Mouse (Mus musculus) liver, adult 2 months (tissue): Measurements from ENCODE around the gene Usp53.

ENCODE experiments used
- CTCF ChIP-seq: fragments of 200-500 bp; IDR thresholded peaks from 2 replicates; pipeline ENCODE4 v1.5.1; 2011; ENCODE audit warnings: low read depth, low read length, control low read depth
- POLR2A ChIP-seq: fragments of 200-500 bp; IDR thresholded peaks from 2 replicates; pipeline ENCODE4 v1.6.1; 2011; ENCODE audit warnings: low read length, control low read depth; ENCODE audit not compliant: insufficient read depth; ENCODE audit errors: extremely low read depth

DNA sequence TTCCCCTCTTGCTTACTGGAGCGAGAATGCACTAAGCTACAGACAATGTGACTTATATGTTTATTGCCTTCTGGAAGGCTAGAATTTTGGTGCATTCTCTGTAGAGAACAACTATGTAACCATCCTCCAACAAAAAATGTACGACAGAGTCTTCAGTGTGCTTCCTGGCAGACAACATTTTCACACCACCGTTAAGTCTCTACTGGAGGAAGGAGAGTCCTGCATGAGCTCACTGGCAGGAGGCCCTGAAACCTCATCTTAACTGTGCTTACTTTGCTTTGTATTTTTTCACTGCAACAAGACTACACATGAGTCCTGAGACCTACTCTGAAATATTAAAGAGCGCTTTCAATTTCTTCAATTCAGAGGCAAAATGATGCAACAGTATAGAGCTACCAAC, 8.9 kb downstream of the Usp53 start:
- no peak for TF ChIP-seq CTCF
- TF ChIP-seq POLR2A = no peak
